Comparison of ENCODE assay signal across 8 mouse cellular contexts in the genomic region with DNA sequence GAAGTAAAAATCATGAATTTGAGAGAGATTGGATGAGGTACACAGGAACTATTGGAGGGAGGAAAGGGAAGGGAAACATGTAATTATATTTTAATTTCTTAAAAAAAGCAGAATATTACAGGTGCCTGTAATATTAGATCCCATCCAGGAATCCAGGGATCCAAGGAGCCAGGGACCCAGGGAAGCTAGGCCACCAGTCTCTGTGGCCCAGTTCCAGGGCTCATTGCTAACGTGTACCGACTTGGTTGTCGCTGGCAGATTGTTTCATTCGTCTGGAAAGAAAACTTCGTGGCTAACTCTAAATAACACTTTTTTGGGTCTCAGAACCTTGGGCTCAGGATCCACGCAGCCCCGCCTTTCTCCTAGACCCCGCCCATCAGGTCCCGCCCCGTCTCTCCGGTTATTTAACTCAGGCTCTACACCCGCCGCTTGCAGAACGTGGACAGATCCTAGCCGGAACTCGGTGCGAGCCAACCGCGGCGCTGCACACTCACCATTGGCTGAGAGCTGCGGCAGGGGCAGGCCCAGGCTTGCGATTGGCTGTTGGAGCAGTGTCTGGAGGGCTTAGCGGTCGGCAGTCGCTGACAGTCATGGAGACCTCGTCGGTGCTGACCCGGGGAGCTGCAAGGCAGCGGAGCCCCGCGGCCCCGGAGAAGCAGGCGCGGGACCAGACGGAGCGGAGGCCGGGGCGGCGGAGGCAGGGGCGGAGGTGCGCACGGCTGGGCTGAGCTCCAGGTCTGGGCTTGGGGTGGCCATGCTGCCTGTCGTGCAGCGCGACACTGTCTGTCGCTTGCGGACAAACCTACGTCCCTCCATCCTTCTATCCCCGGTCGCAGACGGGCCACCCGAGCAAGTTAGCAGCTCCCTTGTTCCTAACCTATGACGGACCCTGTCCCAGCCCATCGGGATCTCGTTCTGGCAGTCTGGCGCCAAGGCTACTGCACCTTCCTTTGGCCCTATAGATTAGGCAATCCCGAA. TPM values are rescaled to one million over a fixed set of nuclear protein-coding genes. Genes with fewer than 3 reads are reported as not detected.
DNase-seq lines count a peak whose midpoint lies in the region; ATAC-seq and TF ChIP-seq lines count a peak whose summit lies in the region.

A gene (plus strand): TSS at position 434 of the 978 bp plus-strand sequence.

- peak within 1 kb of the TSS; percentile 90 for H3K27ac ChIP-seq in gastrocnemius, adult 2 months
- H3K27ac ChIP-seq in hindbrain, postnatal 0 days = peak within 1 kb of the TSS; percentile 76
- H3K27ac ChIP-seq in left cerebral cortex, adult 2 months = peak within 1 kb of the TSS; percentile 88

- peak; percentile 97 for DNase-seq in ZHBTc4 (ENCODE audit: low read depth, low spot score)
- peak; percentile 99 for DNase-seq in gastrocnemius, adult 2 months
- peak; percentile 96 for DNase-seq in hindbrain, postnatal 0 days (ENCODE audit: low spot score)
- DNase-seq in left cerebral cortex, adult 2 months (ENCODE audit: extremely low spot score in 1 of 2, low spot score in 2 of 2) = peak; percentile 95 to 96
- peak; percentile 98 for DNase-seq in right cerebral cortex, adult 2 months (ENCODE audit: low spot score in 2 of 2)
- DNase-seq in urinary bladder, postnatal 14 days (ENCODE audit: low spot score) = peak; percentile 97

- no peaks in the 10 kb centered on the region for H3K36me3 ChIP-seq in hindbrain, postnatal 0 days (ENCODE audit: insufficient read depth, low read length)

- peak; percentile 99 for ATAC-seq in common myeloid progenitor, adult 5-6 weeks (replicated peaks; ENCODE audit: low read depth, poor library complexity, severe bottlenecking)
- peak; percentile 99 for ATAC-seq in hindbrain, postnatal 0 days
- peak; percentile 100 for ATAC-seq in megakaryocyte, adult 5-6 weeks (ENCODE audit: poor library complexity, severe bottlenecking)

- under 1% methylated on average over 56 of the region's 57 CpGs for WGBS in hindbrain, postnatal 0 days

- TF ChIP-seq CTCF in gastrocnemius, adult 2 months (IDR thresholded peaks at IDR 0.05) = no peak
- no peak for TF ChIP-seq CTCF in hindbrain, postnatal 0 days (IDR thresholded peaks at IDR 0.05; ENCODE audit: low read depth)
- no peak for TF ChIP-seq CTCF in left cerebral cortex, adult 2 months (IDR thresholded peaks at IDR 0.05)

- H3K9ac ChIP-seq in hindbrain, postnatal 0 days (replicated peaks; ENCODE audit: low read length) = peak within 1 kb of the TSS; percentile 69

- H3K9me3 ChIP-seq in hindbrain, postnatal 0 days (ENCODE audit: low read length) = no peaks in the 10 kb centered on the region

- intact Hi-C loops in gastrocnemius, adult 2 months (cut with DNase I) = no loop called here
- intact Hi-C loops in left cerebral cortex, adult 2 months (cut with DNase I) = no loop called here

- no peaks in the 10 kb centered on the region for H3K27me3 ChIP-seq in hindbrain, postnatal 0 days (ENCODE audit: insufficient read depth, low read length)

- H3K4me3 ChIP-seq in gastrocnemius, adult 2 months = peak within 1 kb of the TSS; percentile 98
- H3K4me3 ChIP-seq in hindbrain, postnatal 0 days (ENCODE audit: low read length) = peak within 1 kb of the TSS; percentile 76
- H3K4me3 ChIP-seq in left cerebral cortex, adult 2 months = peak within 1 kb of the TSS; percentile 80

- H3K4me2 ChIP-seq in hindbrain, postnatal 0 days (ENCODE audit: low read depth, low read length) = peak within 1 kb of the TSS; percentile 94

- 0 out of 2 replicates have a peak, but pooled peaks cover 7% of the 10 kb centered on the region for H3K4me1 ChIP-seq in hindbrain, postnatal 0 days (ENCODE audit: insufficient read depth, low read length)

RNA-seq across cellular contexts. Expression of the gene that starts here (rescaled TPM):
- 2.8 and 4.6 TPM in 2 replicates for total RNA-seq in common myeloid progenitor, adult 5-6 weeks (2017)
- total RNA-seq in gastrocnemius, adult 2 months (2021) = 1 to 10 TPM; 4.3 to 6.2 TPM
- 9.0 and 20.7 TPM in 2 replicates for total RNA-seq in hindbrain, postnatal 0 days (2014; rRNA removed)
- 6.5 and 7.0 TPM in 2 replicates for polyA plus RNA-seq in hindbrain, postnatal 0 days (2015; fragmentation: Nextera tagmentation; extraction: Ambion mirVana)
- 10 to 100 TPM; 11.0 to 12.4 TPM for total RNA-seq in left cerebral cortex, adult 2 months (2021)
- total RNA-seq in megakaryocyte, adult 5-6 weeks (2015) = 1.3 TPM in 2 replicates
- 3.7 and 5.5 TPM in 2 replicates for total RNA-seq in megakaryocyte, adult 5-6 weeks (2017)

Comparison
In these comparisons a context has a peak if more than half of its experiments do, and no peak if none do; other contexts are left out.
1. Peak in every context shown above with its lines: DNase-seq, ATAC-seq, H3K4me3 ChIP-seq and H3K27ac ChIP-seq.